Mouse (Mus musculus) ES-E14 (cell line): ENCODE results near the gene Tctn1. TPM values are rescaled to one million over a fixed set of nuclear protein-coding genes. Genes with fewer than 3 reads are reported as not detected.
"Not testable (repeated sequence)": the region's sequence is repeated elsewhere in the genome, so short reads cannot be mapped to it uniquely, and the experiment has no call there.

ENCODE experiments used
- DNase-seq: peaks from one replicate; pipeline ENCODE4 v3.0.0-alpha.2; 2013; ENCODE audit warnings: low read depth, low spot score
- H3K27ac ChIP-seq: 2 replicates; pipeline ENCODE4 v1.5.1; 2012; ENCODE audit warnings: low read depth, mild to moderate bottlenecking, low read length, moderate library complexity, mixed read lengths; ENCODE audit not compliant: poor library complexity, insufficient read depth, severe bottlenecking
- H3K36me3 ChIP-seq: 2 replicates; pipeline ENCODE4 v1.6.1; 2012; ENCODE audit warnings: mild to moderate bottlenecking, low read length, moderate library complexity, mixed read lengths; ENCODE audit not compliant: control insufficient read depth, poor library complexity, insufficient read depth, severe bottlenecking
- H3K4me1 ChIP-seq, 2 experiments: fragments of 150-350 bp in 1 of 2; sonication (generic) in 1 of 2; 2 replicates each; pipeline ENCODE4 v1.6.1; 2012; ENCODE audit warnings: low read length in 2 of 2, mild to moderate bottlenecking in 1 of 2, mixed read lengths in 1 of 2; ENCODE audit not compliant: control insufficient read depth in 2 of 2, insufficient read depth in 2 of 2, poor library complexity in 1 of 2
- H3K4me3 ChIP-seq, 2 experiments: fragments of 150-350 bp in 1 of 2; sonication (generic) in 1 of 2; 2 replicates each; pipeline ENCODE4 v1.5.1; 2012; ENCODE audit warnings: low read length in 2 of 2, low read depth in 1 of 2, mild to moderate bottlenecking in 1 of 2, mixed read lengths in 1 of 2; ENCODE audit not compliant: insufficient read depth in 1 of 2, poor library complexity in 1 of 2, severe bottlenecking in 1 of 2
- H3K9ac ChIP-seq: 2 replicates; pipeline ENCODE4 v1.6.1; 2012; ENCODE audit warnings: low read depth, mild to moderate bottlenecking, low read length, mixed read lengths; ENCODE audit not compliant: poor library complexity, insufficient read depth, severe bottlenecking
- H3K9me3 ChIP-seq: fragments of 150-350 bp; sonication (generic); 2 replicates; pipeline ENCODE4 v1.6.1; 2012; ENCODE audit warnings: low read depth, mild to moderate bottlenecking, low read length; ENCODE audit not compliant: control insufficient read depth, insufficient read depth
- CHD2 ChIP-seq: IDR thresholded peaks from 2 replicates; pipeline ENCODE4 v1.6.1; 2014; ENCODE audit warnings: mild to moderate bottlenecking, low read depth, low read length, inconsistent platforms
- HCFC1 ChIP-seq: IDR thresholded peaks from 2 replicates; pipeline ENCODE4 v1.6.1; 2012; ENCODE audit warnings: low read length, inconsistent platforms, borderline replicate concordance; ENCODE audit not compliant: insufficient read depth
- MAFK ChIP-seq: IDR thresholded peaks from 2 replicates; pipeline ENCODE4 v1.6.1; 2014; ENCODE audit warnings: mild to moderate bottlenecking, low read depth, low read length, inconsistent platforms; ENCODE audit not compliant: insufficient read depth
- ZC3H11A ChIP-seq: IDR thresholded peaks from 2 replicates; pipeline ENCODE4 v1.6.1; 2012; ENCODE audit warnings: low read depth, mild to moderate bottlenecking, inconsistent platforms, low read length, borderline replicate concordance
- ZNF384 ChIP-seq: IDR thresholded peaks from 2 replicates; pipeline ENCODE4 v1.6.1; 2012; ENCODE audit warnings: low read depth, low read length, inconsistent platforms
- in situ Hi-C, 2 experiments: fragments of 600-800 bp; cut with MboI; formaldehyde crosslinking; loops; one replicate each; pipeline ENCODE4 v1.15.1; 2025; ENCODE audit warnings: low sequenced_read_pairs in 2 of 2, inconsistent platforms in 1 of 2; ENCODE audit not compliant: unreplicated experiment in 2 of 2
- total RNA-seq: library from RNA; depleted of rRNA; stranded (reverse); fragments of 300-350 nt; gene quantifications from 2 replicates; pipeline ENCODE4 v1.2.3, GENCODE M21; 2012

Gene Tctn1
- total RNA-seq, 1 experiment, result 15.4 TPM

GRCm38 (mm10) chr5:122213861-122214260 lies 50.4 kb downstream of the Tctn1 start:
- Histone ChIP-seq H3K27ac (no peak overlapping the region), H3K9ac (no peak overlapping the region), H3K36me3 (peaks cover 23% of the 10 kb centered on the region; the same call in 1 of the 2 replicates), H3K4me3 (no peak overlapping the region), H3K9me3 (no peaks in the 10 kb centered on the region), H3K4me1 (peaks cover 2 to 15% of the 10 kb centered on the region in 2 experiments; a peak in 3 of 4 replicates)
- no peak for DNase-seq
- TF ChIP-seq HCFC1 (no peak), MAFK (no peak), ZC3H11A (no peak), ZNF384 (no peak), CHD2 (no peak)
- in situ Hi-C loops, result no loop called here

DNA sequence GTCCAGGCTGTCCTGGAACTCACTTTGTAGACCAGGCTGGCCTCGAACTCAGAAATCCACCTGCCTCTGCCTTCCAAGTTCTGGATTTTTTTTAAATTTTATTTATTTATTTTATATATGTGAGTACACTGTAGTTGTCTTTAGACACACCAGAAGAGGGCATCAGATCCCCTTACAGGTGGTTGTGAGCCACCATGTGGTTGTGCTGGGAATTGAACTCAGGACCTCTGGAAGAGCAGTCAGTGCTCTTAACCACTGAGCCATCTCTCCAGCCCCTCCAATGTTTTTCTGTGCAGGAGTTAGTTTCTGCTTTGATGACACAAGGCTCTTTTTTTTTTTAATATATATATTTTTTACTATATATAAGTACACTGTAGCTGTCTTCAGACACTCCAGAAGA lies 51.4 kb downstream of the Tctn1 start:
- H3K4me3 ChIP-seq, H3K9me3 ChIP-seq, DNase-seq, H3K9ac ChIP-seq, H3K27ac ChIP-seq, in situ Hi-C loops: not testable (repeated sequence)
- Histone ChIP-seq H3K4me1 (peaks cover 5 to 12% of the 10 kb centered on the region in 2 experiments; a peak in 3 of 4 replicates), H3K36me3 (peaks cover 18% of the 10 kb centered on the region; the same call in 1 of the 2 replicates)

- DNase-seq, result no peak
- peaks cover 5 to 16% of the 10 kb centered on the region in 2 experiments; a peak in 2 of 4 replicates for H3K4me1 ChIP-seq
- no peak for TF ChIP-seq HCFC1
- TF ChIP-seq ZNF384, result no peak
- no peak for TF ChIP-seq CHD2
- in situ Hi-C loops, result no loop called here
- no peaks in the 10 kb centered on the region for H3K9me3 ChIP-seq
- H3K27ac ChIP-seq, result no peak overlapping the region
- no peak overlapping the region for H3K4me3 ChIP-seq
- H3K36me3 ChIP-seq, result peaks cover 18% of the 10 kb centered on the region; the same call in 1 of the 2 replicates
- 0 out of 2 replicates have a peak overlapping the region, but pooled peaks have one; percentile 13 for H3K9ac ChIP-seq
Measured at GRCm38 (mm10) chr5:122212125-122212524, 52.1 kb downstream of the Tctn1 start.

DNA sequence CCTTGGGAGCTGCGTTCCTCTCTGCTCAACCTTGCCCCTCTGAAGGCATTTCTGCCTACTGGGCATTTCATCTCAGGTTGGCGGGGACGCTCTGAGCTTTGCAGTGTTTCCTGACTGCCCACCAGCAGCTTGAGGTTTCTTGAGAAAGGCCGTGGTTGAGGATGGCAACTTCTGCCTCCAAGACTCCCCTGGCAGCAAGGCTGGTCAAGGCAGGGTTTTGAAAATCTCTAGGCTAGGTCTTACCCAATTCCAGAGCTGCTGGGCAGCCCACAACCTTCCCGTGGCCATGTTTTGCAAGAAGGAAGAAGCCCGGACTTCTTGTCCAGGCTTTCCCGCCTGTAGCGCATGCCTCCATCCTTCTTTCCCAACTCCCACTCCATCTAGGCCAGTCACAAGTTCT lies 53.4 kb downstream of the Tctn1 start:
- in situ Hi-C loops, result no loop called here
- DNase-seq, result no peak
- TF ChIP-seq HCFC1 (no peak), MAFK (no peak), ZNF384 (no peak), ZC3H11A (no peak), CHD2 (no peak)
- Histone ChIP-seq H3K9ac (no peak overlapping the region), H3K9me3 (no peaks in the 10 kb centered on the region), H3K36me3 (peaks cover 10% of the 10 kb centered on the region; the same call in 1 of the 2 replicates), H3K4me1 (peaks cover 5 to 20% of the 10 kb centered on the region in 2 experiments; a peak in 2 of 4 replicates), H3K27ac (no peak overlapping the region), H3K4me3 (no peak overlapping the region)

- peak overlapping the region; percentile 66 for H3K27ac ChIP-seq
- H3K4me1 ChIP-seq, result peaks cover 7 to 21% of the 10 kb centered on the region in 2 experiments
- H3K9me3 ChIP-seq, result no peaks in the 10 kb centered on the region
- peak overlapping the region; percentile 54 for H3K9ac ChIP-seq
- peaks cover 7% of the 10 kb centered on the region; the same call in 1 of the 2 replicates for H3K36me3 ChIP-seq
- H3K4me3 ChIP-seq, result peak overlapping the region; percentile 53 to 63
- TF ChIP-seq MAFK (no peak), HCFC1 (no peak), CHD2 (no peak; the same call in 1 of the 2 replicates), ZC3H11A (no peak), ZNF384 (no peak)
- in situ Hi-C loops, result no loop called here
- peak; percentile 70 for DNase-seq
Measured at GRCm38 (mm10) chr5:122209591-122210368, 54.5 kb downstream of the Tctn1 start.
